ENCODE assay signal across 14 mouse cellular contexts in genomic region chr13:47764802-47765597, GRCm38 (mm10).
DNase-seq lines count a peak whose midpoint lies in the region; ATAC-seq lines count a peak whose summit lies in the region.
"Had no signal": no experiment of that assay in that cellular context is flagged by ENCODE, and none has a peak within 500 bp of the region (broad histone marks: within the 10 kb centered on the region; RNA-seq: fewer than 3 reads in every experiment).

No protein-coding gene starts in this region.

- ATAC-seq in megakaryocyte, adult 5-6 weeks (ENCODE audit: poor library complexity, severe bottlenecking), result no peak
- peak; percentile 79 for ATAC-seq in kidney, embryonic 15.5 days (replicated peaks; ENCODE audit: low FRiP score)
- ATAC-seq in erythroid progenitor cell, adult 5-6 weeks (replicated peaks; ENCODE audit: low FRiP score, poor library complexity, severe bottlenecking), result no peak
- ATAC-seq: intestine, postnatal 0 days had no signal

- intact Hi-C loops in gastrocnemius, postnatal 36 days (cut with DNase I), result no loop called here

- H3K9ac ChIP-seq in kidney, embryonic 15.5 days, result no peak overlapping the region
- H3K9ac ChIP-seq: embryonic facial prominence, embryonic 15.5 days had no signal

- H3K4me2 ChIP-seq in kidney, embryonic 15.5 days, result peak overlapping the region; percentile 39
- H3K4me2 ChIP-seq: embryonic facial prominence, embryonic 15.5 days had no signal

- whole genome bisulfite sequencing in kidney, embryonic 15.5 days, result 28% methylated on average over 16 of the region's 16 CpGs

- peak overlapping the region; percentile 5 for H3K4me3 ChIP-seq in megakaryocyte, embryonic 14.5 days (replicated peaks)
- H3K4me3 ChIP-seq in kidney, embryonic 15.5 days (replicated peaks), result no peak overlapping the region
- H3K4me3 ChIP-seq: embryonic facial prominence, embryonic 15.5 days; hindbrain, embryonic 10.5 days had no signal

- peak; percentile 24 to 37 for DNase-seq in cerebellum, postnatal 14 days
- DNase-seq in cerebellum, postnatal 36 days, result no peak
- DNase-seq in neural tube, embryonic 10.5 days (ENCODE audit: extremely low spot score, low spot score), result peak; percentile 19
- no peak for DNase-seq in gastrocnemius, postnatal 36 days
- DNase-seq: adrenal gland, postnatal 25 days; cerebellum, adult 11 months; thymus, adult 18-20 months had no signal

- no peaks in the 10 kb centered on the region for H3K4me1 ChIP-seq in megakaryocyte, embryonic 14.5 days
- peaks cover 14% of the 10 kb centered on the region for H3K4me1 ChIP-seq in kidney, embryonic 15.5 days

- H3K36me3 ChIP-seq in megakaryocyte, embryonic 14.5 days (replicated peaks; ENCODE audit: low read length), result no peaks in the 10 kb centered on the region
- no peaks in the 10 kb centered on the region for H3K36me3 ChIP-seq in kidney, embryonic 15.5 days
- H3K36me3 ChIP-seq: embryonic facial prominence, embryonic 15.5 days; hindbrain, embryonic 10.5 days had no signal

- H3K27ac ChIP-seq in kidney, embryonic 15.5 days, result peak overlapping the region; percentile 48
- H3K27ac ChIP-seq: embryonic facial prominence, embryonic 15.5 days; hindbrain, embryonic 10.5 days had no signal

- H3K9me3 ChIP-seq in megakaryocyte, embryonic 14.5 days, result peaks cover 43% of the 10 kb centered on the region
- H3K9me3 ChIP-seq in kidney, embryonic 15.5 days (replicated peaks), result no peaks in the 10 kb centered on the region
- H3K9me3 ChIP-seq: embryonic facial prominence, embryonic 15.5 days; hindbrain, embryonic 10.5 days had no signal

- no peaks in the 10 kb centered on the region for H3K27me3 ChIP-seq in megakaryocyte, embryonic 14.5 days (replicated peaks)
- H3K27me3 ChIP-seq in kidney, embryonic 15.5 days, result no peaks in the 10 kb centered on the region
- H3K27me3 ChIP-seq: embryonic facial prominence, embryonic 15.5 days had no signal

Comparison
In these comparisons a context has a peak if more than half of its experiments do, and no peak if none do; other contexts are left out.
1. DNase-seq: peak in cerebellum, postnatal 14 days (2 of 2) and neural tube, embryonic 10.5 days (single experiment); none in cerebellum, postnatal 36 days (0 of 2) and gastrocnemius, postnatal 36 days (0 of 2).